Mouse (Mus musculus): ENCODE data around the gene Mapkapk2.

Mapkapk2 gene

DNA sequence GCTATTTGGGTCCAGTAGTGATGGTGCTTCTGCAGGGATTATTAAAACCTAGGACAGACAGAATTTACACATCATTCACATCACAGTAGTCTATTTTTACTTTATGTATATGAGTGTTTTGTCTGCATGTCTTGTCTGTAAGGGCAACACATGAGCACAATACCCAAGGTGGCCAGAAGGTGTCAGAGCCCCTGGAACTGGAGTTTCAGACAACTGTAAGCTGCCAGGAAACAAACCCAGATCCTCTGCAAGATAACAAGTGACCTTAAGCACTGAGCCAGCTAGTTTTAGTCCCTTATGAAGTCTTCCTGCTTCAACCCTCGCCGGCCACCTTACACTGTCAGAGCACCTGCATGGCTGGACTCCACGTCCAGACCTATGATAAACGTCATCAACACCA lies 17.9 kb downstream of the Mapkapk2 start:
- DNase-seq: no peak

DNA sequence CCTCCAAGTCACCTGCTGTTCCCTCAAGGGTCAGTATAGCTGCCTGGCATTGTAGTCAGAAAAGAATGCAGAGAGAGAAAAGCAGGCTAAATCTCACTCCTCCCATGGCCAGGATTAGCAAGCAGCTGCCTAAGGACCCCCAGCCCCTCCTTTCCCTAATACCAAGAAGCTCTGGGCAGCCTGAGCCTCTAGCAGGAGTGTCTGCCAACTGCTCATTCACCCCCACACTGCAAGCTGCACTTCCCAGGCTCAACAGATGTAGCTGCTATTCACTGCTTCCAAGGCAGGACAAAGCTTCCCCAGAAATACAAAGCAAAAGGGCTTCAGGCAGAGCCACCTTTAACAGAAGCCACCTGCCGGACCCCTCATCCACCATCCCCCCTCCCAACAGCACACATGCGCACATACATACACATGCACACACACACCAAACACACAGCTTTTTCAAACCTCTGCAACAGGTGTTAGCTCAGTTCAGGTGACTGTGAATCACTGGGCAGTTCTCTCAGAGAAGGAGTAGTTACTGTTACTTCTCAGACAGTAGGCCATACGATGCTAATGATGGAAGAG lies 18.8 kb downstream of the Mapkapk2 start:
- no peak for DNase-seq

DNA sequence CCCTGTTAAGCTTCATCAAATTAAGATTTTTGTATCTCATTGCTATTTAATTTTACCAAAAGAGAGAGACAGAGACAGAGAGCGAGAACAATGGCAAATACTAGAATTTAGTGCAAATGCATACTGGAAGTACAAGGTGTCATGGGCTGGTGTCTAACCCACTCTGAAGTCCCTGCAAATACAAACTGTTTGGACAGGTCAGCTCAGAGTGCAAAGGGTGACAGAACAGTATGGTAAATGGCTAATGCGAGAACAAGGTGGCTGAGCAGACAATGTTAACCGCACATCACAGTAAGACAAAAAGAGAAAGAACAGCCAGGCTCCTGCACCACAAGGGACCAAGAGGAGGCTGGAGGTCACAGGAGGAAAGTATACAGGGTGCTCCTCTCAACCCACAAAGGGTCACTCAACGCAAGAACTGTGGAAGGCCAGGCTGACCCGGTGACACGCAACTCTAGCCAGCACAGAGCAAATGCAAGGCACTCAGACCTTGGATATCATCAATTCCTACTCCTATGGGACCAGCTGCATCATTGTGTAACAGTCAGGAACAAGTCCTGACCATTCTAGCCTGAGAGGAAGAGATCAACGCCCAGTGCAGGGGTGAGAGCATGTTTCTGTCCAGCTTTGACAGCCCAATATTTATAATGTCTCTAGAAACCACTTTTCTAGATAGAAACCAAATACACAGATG lies 22.4 kb downstream of the Mapkapk2 start:
- no peak for DNase-seq

DNA sequence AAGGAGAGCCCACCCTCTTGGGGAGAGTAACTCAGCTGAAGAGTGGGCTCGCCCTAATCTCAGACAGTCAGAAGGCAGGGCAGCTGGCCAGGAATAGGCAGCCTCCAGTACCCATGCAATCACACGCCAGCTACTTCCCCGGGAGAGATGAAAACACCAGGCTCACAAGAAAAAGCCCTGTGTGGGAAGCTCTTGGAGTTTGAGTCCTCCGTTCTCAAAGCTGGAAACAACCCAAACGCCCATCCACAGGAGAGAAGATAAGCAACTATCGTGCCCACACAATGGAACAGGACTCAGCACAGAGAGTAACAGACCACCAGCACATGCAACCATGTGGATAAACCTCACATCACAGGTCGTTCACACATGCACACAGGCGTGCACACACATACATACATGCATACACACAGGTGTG lies 23.1 kb downstream of the Mapkapk2 start:
- DNase-seq: no peak

DNA sequence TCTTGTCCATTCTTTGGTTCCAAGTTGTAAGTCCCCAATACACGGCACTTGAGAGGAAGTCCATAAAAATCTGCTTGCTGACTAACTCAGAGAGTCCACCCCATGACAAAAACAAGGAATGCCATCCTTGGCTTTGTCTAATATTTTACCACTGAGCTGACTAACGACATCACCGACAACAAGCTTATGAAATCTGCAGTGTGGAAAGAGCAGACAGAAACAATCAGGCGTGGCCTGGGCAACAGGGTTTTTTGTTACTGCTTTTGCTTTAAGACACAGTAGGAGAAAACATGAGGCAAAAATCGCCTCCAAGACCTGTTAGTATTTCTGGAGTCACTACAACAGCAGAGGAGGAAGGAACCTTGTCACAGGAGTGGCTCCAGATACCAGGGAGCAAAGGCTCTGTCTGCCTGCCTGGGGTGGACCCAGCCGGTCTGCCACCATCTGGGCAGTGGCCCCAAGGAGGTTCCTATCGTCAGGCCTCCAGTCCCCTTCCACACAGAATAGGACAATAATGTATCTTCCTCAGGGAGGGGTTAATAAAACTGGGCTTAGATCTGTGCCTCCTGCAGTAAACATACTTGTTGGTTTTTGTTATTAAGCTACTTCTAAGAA lies 25.1 kb downstream of the Mapkapk2 start:
- no peak for DNase-seq

DNA sequence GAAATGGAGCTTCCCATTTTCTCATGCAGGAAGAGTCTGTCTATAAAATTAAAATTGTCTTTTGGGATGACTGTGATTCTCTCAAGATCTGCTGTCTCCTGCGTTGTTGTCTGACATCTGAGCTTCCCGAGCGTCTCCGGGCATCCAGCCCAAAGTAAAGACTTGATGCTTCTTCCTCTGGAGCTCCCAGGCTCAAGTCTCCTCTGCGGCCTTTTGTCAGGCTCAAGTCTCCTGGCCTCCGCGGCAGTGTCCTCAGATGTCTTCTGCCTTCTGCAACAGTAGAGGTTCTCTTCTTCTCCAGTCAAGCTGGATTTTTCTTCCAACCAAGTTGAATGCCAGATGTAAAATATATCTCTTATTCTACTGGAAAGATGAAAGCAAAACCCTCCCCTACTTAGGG lies 28.6 kb downstream of the Mapkapk2 start:
- DNase-seq: no peak

DNA sequence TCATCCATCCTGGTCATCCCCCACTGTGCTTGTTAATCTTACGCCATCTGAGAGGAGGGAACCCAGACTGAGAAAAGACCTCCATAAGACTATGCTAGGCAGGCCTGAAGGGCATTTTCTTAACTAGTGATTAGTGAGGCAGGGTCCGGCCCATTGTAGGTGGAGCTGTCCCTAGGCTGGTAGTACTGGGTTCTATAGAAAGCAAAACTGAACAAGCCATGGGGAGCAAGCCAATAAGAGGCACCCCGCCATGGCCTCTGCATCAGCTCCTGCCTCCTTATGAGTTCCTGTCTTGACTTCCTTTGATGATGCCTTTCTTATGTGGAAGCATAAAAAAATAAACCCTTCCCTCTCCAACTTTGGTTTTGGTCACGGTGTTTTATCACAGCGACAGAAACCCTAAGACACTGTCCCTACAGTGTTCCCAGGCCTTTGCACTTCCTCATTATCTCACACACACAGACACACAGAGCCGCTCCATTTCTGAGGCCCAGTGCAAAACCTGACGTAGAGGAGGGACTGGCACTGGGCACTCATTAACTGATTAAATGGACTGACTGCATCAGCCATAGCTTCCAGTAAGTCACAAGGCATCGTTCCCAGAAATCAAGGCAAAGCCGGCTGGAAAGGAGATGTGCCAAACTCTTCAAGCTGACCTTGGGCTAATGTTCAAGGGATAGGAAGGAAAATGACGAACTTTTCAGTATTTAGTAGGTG lies 29.5 kb downstream of the Mapkapk2 start:
- no peak for DNase-seq

DNA sequence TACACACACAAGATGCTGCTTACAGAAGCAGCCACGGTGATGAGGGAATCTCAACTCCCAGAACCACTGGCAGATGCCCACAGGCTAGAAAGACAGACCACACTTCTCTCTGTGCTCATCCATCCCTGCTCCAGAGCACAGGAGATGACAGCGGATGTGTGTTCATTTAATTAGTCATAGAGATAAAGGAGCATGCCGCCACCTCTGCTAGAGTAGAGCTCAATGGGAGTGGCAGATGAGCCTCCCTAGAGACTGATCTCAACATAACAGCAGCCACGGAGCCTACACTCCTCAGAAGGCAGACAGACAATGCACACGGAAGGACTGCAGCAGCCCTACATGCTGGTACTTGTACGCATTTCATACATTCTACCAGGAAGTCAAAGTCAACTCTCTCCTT lies 33.4 kb downstream of the Mapkapk2 start:
- no peak for DNase-seq

DNA sequence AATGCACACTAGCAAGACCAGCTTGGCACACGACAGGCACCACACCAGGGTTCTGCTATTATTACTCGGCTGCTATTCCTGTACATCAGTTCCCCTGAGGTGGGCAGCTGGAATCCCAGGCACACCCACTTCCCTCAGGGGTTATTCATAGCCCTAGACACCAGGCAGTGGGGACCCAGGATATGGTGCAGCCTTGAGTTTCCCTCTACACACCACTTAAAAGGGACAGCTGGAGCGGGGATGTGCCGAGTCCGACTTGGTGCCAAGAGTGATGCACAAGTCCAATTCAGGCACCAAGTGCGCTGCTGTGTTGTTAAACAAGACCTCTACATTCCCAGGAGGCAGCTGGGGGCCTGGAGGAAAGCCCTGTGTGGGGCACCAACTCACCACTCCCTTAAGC lies 34.8 kb downstream of the Mapkapk2 start:
- no peak for DNase-seq

DNA sequence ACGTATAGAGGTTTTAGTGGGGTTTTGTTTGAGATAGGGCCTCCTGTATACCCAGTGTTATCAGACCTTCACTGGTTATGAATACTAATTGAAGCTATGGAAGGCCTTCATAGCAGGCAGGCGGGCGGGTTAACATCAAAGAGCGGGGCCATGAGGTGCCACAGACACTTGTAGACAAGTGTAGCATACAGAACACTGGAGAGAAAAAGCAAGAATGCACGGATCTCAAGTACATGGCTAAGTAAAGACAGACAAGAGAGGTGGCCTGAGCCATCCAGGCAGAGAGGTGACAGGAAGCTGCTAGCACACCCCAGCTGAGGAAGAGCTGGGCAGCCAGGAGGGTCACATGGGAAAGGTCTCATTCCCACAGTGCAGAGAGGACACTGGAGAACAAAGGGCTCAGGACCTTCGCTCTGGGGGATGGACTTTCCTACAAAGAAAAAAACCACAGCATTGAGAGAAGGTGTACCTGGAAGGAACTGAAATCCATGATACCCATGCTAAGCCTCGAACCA lies 35.8 kb downstream of the Mapkapk2 start:
- no peak for DNase-seq

DNA sequence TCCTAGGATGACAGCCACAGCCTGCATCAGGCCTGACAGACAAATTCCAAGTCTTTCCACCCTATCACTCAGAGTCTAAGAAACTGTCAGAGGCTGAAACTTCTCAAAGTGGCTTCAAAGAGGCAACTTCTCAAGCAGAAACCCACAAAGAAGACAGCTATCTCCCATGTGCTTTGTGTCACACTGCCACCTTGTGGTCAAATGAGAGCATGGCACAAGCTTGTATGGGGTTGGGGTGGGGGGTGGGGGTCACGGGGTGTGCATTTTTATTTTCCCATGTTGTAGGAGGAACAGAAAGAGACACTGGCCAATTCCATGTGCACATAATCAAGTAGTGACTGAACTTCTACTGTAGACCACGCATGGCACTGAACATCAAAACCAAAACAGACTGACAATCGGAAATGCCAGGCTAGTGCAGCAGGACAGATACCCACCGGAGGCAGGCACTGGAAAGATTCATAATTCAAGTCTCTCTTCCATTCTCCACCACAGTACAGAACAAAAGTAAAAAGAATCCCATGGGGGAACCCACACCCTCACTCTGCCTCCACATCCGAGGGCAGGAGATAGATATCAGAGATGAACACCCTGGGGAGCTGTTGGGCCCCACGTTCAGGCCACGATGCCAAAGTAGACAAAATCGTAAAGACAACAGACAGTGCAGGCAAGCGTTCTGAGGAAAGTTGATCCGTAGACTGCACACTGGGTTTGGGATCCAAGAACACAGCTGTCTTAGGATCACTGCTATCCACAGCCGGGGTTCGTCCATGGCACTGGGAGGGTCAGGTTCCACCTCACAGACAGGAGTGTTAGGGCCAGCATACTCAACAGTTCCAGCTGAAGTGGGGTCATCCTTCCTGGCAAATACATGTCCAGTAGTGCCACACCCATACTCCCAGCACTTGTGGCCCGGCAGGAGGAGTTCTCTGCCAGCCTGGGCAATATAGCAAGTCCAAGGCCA lies 37.1 kb downstream of the Mapkapk2 start:
- no peak for DNase-seq

DNA sequence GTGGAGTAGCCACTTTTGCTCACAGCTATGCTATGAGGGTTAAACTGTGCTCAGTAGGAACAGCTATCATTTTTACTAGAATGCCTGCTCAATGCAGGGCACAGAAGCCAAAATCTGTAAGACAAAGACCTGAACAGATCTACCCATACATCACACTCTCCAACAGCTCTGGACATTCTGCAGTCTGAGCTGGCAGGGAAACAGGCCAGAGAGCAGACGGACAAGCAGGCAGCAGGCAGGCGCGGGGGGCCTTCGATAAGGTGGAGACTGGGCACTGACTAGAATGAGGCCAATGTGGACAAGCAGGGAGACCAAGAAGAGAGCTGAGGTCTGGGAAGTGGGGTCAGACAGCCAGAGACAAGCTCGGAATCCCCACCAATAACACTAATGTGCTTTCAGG lies 37.8 kb downstream of the Mapkapk2 start:
- no peak for DNase-seq

DNA sequence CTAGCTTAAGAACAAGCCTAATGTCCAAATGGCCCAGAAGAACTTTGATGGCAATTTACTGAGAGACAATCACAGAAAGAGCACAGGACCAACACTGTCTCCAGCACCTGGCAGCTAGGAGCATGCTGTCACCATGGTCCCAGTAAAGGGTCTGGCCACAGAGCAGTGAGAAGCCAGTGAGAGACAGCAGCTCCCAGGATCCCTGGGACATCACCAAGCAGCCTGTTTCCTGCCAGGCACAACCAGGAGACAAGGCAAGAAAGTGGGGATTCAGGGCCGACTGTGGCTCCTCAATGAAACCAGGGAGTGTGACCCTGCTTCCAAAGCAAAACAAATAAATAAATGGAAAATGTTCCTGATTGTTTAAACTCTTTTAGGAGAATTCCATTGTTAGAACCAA lies 38.2 kb downstream of the Mapkapk2 start:
- DNase-seq: no peak

DNA sequence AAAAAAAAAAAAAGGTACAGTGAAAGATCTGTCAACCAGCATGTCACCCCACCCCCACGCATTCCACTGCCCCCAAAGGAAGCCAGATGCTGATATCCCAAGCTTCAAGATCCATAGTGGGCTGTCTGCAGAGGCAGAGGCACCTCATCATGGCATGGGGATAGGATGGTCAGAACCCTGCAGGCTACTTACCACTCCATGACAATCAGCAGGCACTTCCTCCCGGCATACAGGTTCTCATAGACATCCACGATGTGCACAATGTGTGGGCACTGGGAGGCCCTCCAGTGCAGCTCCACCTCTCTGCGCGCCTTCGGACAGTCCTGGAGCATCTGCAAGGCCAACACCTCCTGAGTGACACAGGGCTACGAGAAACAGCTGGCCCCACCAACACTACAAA lies 39.2 kb downstream of the Mapkapk2 start:
- DNase-seq: no peak

DNA sequence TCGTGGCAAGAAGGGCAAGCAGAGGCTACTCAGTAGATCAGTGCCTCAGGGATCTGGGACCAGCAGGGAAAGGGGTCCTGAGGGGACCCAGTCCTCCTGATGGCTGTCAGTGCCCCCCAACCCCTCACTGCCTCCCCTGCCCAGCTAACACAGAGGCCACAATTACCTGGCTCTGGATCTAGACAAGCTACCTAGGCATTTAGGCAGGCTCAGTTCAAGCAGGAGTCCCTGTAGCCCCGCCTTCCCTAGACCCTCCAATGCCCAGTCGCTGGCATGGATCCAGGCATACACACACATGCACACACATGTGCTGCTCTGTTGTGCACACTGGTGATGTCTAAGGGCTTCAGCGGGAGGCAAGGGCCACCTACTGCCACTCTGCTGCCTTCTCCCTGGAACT lies 43.4 kb downstream of the Mapkapk2 start:
- DNase-seq: no peak

DNA sequence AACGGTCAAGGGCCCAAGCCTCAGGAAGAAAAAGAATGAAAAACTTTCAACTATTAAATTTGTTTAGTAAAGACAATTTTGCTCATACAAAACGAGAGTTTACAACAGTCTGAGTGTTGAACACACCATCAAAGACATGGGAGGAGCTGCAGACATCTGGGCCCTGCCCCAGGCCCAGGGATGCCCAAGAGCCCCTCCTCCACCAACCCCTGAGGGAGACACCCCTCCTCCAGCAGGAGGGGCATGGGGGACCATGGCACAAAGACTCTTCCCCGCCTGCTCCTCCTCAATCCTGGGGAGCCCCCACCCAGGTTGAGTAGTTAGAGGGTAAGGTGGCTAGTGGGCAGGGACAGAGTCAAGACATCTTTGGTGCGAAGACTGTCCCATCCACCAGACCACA lies 44.0 kb downstream of the Mapkapk2 start:
- DNase-seq: no peak

DNA sequence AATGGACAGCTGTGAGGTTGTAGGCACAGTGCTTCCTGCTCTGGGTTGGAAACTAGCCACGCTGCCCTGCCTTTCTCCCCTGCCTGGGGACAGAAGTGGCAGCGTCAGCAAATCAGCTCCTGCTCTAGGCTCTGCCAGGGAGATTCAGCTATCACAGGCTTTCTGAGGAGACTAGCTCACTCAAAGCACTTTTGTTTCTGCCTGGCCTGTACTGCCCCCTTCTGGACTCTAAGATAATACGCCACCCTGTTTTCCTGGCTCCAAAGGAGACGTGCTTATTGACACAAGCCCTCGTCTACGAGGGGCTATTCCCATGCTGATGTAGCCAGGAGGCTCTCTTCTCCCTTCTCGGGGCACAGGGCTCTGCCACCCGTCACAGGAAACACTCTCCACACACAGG lies 44.4 kb downstream of the Mapkapk2 start:
- peak; percentile 36 for DNase-seq

DNA sequence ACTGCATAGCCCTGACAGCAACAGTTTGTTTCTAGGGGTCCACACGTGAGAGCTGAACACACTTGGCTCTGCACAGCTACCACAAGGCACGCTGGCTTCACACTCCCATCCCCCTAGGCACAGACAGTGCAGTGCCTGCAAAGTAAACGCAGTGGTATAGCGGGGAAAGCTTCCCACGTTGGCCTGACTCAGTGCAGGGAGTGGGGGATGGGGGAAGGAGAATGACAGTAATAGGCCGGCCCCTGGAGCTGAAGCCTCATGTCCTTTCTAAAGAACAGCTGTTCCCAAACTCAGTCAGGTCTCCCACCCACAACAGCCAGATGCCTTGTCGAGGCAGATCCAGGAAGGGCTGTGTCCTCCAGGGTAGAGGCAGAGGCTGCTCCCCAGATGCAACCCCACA lies 46.6 kb downstream of the Mapkapk2 start:
- no peak for DNase-seq

DNA sequence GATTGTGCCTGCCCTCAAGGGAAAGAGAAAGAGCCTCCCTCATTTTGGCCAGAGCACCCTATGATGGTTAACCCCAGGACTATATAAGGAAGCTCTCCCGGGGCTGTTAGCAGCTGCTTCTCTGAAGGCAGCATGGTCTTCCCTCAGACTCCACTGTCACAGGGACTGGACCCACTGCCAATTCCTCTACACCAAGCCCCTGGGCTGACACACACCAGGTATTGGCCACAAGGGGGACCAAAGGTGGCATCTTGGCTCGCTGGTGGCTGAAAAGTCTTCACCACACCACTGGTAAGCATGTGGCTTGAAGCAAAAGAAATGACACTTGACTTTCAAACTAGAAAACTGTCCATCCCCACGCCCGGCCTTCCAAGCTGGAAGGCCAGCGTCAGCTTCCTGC lies 47.0 kb downstream of the Mapkapk2 start:
- DNase-seq: no peak

DNA sequence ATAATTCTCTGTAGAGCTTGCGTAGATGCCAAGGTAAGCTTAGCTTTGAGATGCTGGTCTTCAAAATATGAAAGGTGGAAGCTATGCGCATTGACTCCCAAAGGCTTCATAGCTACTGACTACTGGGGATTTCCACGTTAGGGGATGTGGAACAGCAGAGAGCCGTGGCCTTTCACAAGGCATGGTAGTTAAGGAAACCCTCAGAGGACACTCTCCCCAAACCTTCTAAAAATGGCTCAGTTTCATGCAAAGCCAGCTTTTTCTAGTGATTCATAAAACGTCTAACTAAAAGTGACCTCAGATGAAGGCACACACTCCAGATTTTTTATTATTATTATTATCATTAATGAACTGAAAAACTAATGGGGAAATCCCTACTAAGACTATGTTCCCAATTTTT lies 47.6 kb downstream of the Mapkapk2 start:
- DNase-seq: no peak

DNA sequence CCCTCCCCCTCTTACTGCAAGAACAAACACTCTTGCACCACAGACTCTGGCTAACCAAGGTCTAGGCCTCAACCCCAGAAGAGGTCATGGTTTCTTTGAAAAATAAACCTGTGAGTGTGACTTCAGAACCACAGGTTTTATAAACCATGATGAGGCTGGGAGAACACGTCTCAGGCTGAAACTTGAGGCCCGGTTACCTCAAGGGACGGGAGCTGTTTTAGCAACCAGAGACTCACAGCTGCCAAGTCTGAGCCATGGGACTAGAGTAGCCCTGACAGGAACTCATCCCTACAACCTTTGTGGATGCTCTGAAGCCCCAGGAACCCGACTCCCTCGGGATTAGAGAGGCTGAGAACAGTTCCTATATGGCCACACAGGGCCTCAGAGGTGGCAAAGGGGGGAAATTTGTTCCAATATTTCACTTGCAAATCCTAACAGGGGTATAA lies 48.2 kb downstream of the Mapkapk2 start:
- no peak for DNase-seq

DNA sequence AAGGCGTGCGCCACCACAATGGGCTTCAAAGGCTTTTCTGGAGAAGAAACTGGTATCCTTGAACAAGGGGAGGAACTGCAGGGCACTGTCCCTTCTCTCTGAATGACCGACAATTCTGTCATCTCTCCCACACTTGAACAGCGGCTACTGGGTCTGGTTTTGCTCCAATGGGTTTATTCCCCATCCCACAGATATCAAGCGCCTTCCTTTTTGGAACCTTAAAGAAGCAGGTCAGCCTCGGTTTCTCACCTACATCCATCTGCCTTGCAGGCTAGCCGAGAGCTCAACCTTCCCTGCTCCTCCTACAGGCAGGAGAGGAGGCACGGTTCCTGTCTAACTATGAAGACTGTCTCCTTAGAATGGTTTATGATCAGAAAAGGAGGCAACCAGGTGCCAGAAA lies 48.7 kb downstream of the Mapkapk2 start:
- DNase-seq: no peak
